Mouse (Mus musculus): Measurements from ENCODE around the gene Fam214a. TPM values are rescaled to one million over a fixed set of nuclear protein-coding genes. Genes with fewer than 3 reads are reported as not detected.
A peak's percentile ranks its signal among the peaks of the same experiment; 100 is the strongest.

Gene Fam214a
- polyA plus RNA-seq, 2 experiments from 2014 or later, result 26.7 to 27.3 TPM

GRCm38 (mm10) chr9:75033141-75033540 is 80.5 kb downstream of the Fam214a start:
- no peak for ATAC-seq

- no peak for ATAC-seq
These were observed 82.0 kb downstream of the Fam214a start for GRCm38 (mm10) chr9:75034691-75035090.

GRCm38 (mm10) chr9:75035944-75036343 is 83.3 kb downstream of the Fam214a start:
- no peak for ATAC-seq

- ATAC-seq, result peak; percentile 98
These were observed 85.0 kb downstream of the Fam214a start, which contains the start of gene Arpp19 for GRCm38 (mm10) chr9:75037451-75038356. TSS of gene Arpp19 (plus strand) at chr9:75037614.

- ATAC-seq, result no peak
These were observed 85.6 kb downstream of the Fam214a start for GRCm38 (mm10) chr9:75038357-75038688.

- ATAC-seq, result no peak
These were observed 87.9 kb downstream of the Fam214a start for GRCm38 (mm10) chr9:75040566-75040965.

GRCm38 (mm10) chr9:75041840-75042525 is 89.3 kb downstream of the Fam214a start:
- no peak for ATAC-seq

- no peak for ATAC-seq
These were observed 90.5 kb downstream of the Fam214a start for GRCm38 (mm10) chr9:75043191-75043590.

- no peak for ATAC-seq
These were observed 94.4 kb downstream of the Fam214a start for GRCm38 (mm10) chr9:75047079-75047478.

- ATAC-seq, result no peak
These were observed 96.4 kb downstream of the Fam214a start for GRCm38 (mm10) chr9:75049100-75049499.

GRCm38 (mm10) chr9:75050003-75050402 is 97.3 kb downstream of the Fam214a start:
- peak; percentile 82 for ATAC-seq

GRCm38 (mm10) chr9:75051841-75052240 is 99.2 kb downstream of the Fam214a start:
- no peak for ATAC-seq

- ATAC-seq, result no peak
These were observed 102.4 kb downstream of the Fam214a start for GRCm38 (mm10) chr9:75055046-75055445.

GRCm38 (mm10) chr9:75064678-75065331 is 112.1 kb downstream of the Fam214a start:
- ATAC-seq, result no peak

GRCm38 (mm10) chr9:75070457-75071028 is 117.9 kb downstream of the Fam214a start, which contains the start of gene Myo5a:
TSS of gene Myo5a (plus strand) at chr9:75071015.
- no peak for ATAC-seq

- peak; percentile 84 for ATAC-seq
These were observed 118.5 kb downstream of the Fam214a start for GRCm38 (mm10) chr9:75071029-75071705.

GRCm38 (mm10) chr9:75071706-75072192 is 119.1 kb downstream of the Fam214a start:
- peak; percentile 38 for ATAC-seq

GRCm38 (mm10) chr9:75072361-75072760 is 119.7 kb downstream of the Fam214a start:
- ATAC-seq, result no peak

- ATAC-seq, result no peak
These were observed 124.5 kb downstream of the Fam214a start for GRCm38 (mm10) chr9:75077191-75077590.

Measured in activated CD4-positive, CD25-positive, alpha-beta regulatory T cell, adult 4 months (primary cell).